Mouse (Mus musculus): Measurements from ENCODE around the gene Fst. TPM values are rescaled to one million over a fixed set of nuclear protein-coding genes. Genes with fewer than 3 reads are reported as not detected.

The Fst gene
- polyA plus RNA-seq, 1 experiment from 2014 or later, result 42.2 TPM

DNA sequence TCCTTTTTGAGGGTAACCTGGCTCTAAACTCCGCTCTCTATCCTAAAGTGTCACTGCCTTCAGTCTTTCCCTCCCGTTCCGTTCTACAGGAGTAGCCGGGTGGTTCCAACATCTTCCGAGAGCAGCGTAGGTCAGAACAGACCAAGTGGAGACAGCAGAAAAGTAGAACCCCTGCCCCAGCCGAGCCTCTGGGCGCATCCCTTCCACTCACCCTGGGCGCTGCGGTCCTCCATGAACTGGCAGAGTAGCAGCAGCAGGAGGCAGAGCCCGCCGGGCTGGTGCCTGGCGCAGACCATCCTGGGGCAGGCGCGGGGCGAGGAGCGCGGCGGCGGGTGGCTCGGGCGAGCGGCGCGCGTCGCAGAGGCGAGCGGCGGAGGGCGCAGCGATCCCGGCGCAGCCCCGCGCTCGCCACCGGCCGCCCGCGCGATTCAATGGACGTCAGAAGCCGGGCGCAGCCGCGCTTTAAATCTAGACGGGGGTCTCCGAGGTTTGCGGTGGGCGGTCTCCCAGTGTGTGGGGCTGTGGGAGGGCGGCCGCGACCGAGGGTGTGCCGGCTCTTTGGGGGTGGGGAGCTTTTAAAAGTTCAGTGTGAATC is 363 bp downstream of the Fst start:
- peak overlapping the region; percentile 73 for H3K9ac ChIP-seq
- peaks cover 61% of the 10 kb centered on the region for H3K27me3 ChIP-seq
- WGBS, result under 1% methylated on average over 55 of the region's 56 CpGs

DNA sequence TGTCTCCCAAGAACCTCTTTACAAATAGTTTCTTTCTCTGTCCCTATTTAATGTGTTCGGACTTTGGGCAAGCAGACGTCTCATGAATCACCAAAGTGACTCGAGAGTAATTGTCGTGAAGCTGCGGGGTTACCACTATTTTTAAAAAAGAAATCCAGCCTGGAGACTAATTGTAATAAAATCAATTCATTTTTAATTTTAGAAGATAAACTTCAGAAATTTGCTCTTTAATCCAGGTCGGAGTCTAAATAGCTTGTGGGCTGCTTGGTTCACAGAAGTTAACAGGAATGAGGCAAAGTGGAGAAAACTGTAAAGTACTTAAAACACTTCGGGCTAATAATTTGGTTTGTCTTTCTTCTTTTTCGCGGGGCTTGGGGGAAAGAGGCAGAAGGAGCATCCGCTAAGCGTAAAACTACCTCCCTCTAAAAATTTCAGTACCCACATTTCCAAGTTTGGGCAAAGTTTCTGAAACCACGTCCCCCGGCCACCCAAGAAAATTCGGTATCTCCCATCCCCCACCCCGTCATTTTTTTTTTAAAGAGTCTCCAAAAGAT is 1.1 kb downstream of the Fst start:
- 2% methylated on average over 15 of the region's 15 CpGs for WGBS
- Histone ChIP-seq H3K9ac (peak overlapping the region; percentile 73), H3K4me1 (peaks cover 35% of the 10 kb centered on the region), H3K27ac (no peak overlapping the region), H3K27me3 (peaks cover 61% of the 10 kb centered on the region), H3K4me3 (peak overlapping the region; percentile 61), H3K9me3 (no peaks in the 10 kb centered on the region), H3K36me3 (no peaks in the 10 kb centered on the region; the same call in 1 of the 2 replicates), H3K4me2 (peak overlapping the region; percentile 95)
- ATAC-seq (ENCODE audit: insufficient number of reproducible peaks, insufficient read depth, low FRiP score, low TSS enrichment, low read depth), result no peak

More for the DNA sequence above, 363 bp downstream of the Fst start:
- Histone ChIP-seq H3K4me2 (peak overlapping the region; percentile 95), H3K27ac (peak overlapping the region; percentile 74), H3K9me3 (no peaks in the 10 kb centered on the region), H3K4me3 (peak overlapping the region; percentile 61), H3K4me1 (peaks cover 35% of the 10 kb centered on the region), H3K36me3 (no peaks in the 10 kb centered on the region; the same call in 1 of the 2 replicates)
- peak; percentile 67 for ATAC-seq (ENCODE audit: insufficient number of reproducible peaks, insufficient read depth, low FRiP score, low TSS enrichment, low read depth)

DNA sequence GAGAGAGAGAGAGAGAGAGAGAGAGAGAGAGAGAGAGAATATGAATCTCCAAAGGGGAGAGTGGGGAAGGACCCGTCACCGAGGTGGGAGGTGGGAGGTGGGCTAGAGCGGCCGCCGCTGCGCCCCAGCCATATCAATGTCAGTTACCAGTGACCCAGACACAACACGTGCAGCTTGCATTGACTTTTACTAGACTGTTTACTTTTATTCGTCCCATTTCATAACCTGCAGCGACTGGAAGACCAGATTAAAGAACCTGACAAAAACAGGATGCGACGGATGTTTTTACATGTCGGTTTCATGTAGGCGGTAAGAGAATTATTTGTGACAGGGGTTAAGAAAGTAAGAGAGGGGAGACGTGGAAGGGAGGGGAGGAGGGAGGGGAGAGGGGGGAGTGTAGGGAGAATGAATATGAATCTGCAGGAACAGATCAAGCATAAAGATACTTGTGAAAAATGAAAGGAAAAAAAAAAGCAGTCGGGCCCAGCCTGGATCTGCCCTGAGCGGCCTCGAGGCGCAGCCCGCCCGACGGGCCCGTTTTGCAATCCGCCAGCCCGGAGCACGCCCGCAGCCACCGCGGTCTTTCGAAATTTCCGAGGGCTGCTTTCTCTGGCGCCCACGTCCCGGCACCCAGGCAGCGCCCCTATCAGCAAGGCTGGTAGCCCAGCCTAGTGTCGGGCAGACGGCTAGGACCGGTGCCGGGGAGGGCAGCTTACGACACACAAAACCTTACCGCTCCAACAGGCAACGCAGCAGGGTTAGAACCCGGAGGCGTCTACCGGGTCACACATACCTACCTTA is 1.8 kb downstream of the Fst start:
- Histone ChIP-seq H3K4me2 (peak overlapping the region; percentile 95), H3K27ac (no peak overlapping the region), H3K4me3 (peak overlapping the region; percentile 61), H3K9ac (peak overlapping the region; percentile 67), H3K36me3 (no peaks in the 10 kb centered on the region; the same call in 1 of the 2 replicates), H3K9me3 (no peaks in the 10 kb centered on the region), H3K4me1 (peaks cover 35% of the 10 kb centered on the region), H3K27me3 (peaks cover 61% of the 10 kb centered on the region)
- WGBS, result under 1% methylated on average over 44 of the region's 44 CpGs
- no peak for ATAC-seq (ENCODE audit: insufficient number of reproducible peaks, insufficient read depth, low FRiP score, low TSS enrichment, low read depth)

DNA sequence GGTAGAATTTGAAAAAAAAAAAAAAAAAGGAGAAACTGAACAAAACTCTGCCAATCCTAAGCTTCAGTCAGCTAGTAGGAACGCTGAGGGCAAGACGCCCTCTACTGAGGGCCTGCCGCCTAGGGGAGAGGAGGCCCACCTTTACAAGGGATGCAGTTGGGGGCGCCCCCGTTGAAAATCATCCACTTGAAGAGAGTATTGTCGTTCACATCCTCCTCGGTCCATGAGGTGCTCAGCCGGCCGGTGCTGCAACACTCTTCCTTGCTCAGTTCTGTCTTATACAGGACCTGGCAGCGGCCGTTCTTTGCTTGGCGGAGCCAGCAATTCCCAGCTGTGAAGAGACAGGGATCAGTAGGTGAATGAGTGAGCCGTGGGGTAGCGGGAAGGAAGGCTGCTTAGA is 2.5 kb downstream of the Fst start:
- no peak for ATAC-seq (ENCODE audit: insufficient number of reproducible peaks, insufficient read depth, low FRiP score, low TSS enrichment, low read depth)

DNA sequence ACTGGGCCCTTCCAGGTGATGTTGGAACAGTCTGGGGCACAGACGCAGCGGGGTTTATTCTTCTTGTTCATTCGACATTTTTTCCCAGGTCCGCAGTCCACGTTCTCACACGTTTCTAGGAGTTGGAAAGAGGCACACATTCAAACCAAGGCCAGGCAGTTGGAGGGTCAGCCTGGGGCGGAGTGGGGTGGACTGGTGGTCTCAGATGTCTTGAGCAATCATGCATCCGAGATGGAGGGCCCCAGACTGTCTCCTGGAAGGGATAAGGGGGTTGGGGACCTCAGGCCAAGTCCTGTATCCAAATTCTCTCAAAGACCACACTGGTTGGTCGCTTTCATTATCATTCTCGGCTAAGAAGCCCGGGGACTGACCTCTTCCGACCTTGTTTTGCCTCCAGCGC is 3.0 kb downstream of the Fst start:
- no peak overlapping the region for H3K9ac ChIP-seq
- peak overlapping the region; percentile 61 for H3K4me3 ChIP-seq
- H3K27me3 ChIP-seq, result peaks cover 55% of the 10 kb centered on the region
- WGBS, result 18% methylated on average over 13 of the region's 13 CpGs
- no peak overlapping the region for H3K27ac ChIP-seq
- peak overlapping the region; percentile 95 for H3K4me2 ChIP-seq
- H3K4me1 ChIP-seq, result peaks cover 35% of the 10 kb centered on the region
- H3K36me3 ChIP-seq, result no peaks in the 10 kb centered on the region; the same call in none of the 2 replicates
- H3K9me3 ChIP-seq, result no peaks in the 10 kb centered on the region
- ATAC-seq (ENCODE audit: insufficient number of reproducible peaks, insufficient read depth, low FRiP score, low TSS enrichment, low read depth), result no peak

More for the DNA sequence above, 2.5 kb downstream of the Fst start:
- Histone ChIP-seq H3K9ac (peak overlapping the region; percentile 44; the same call in 1 of the 2 replicates), H3K36me3 (no peaks in the 10 kb centered on the region; the same call in none of the 2 replicates), H3K27me3 (peaks cover 55% of the 10 kb centered on the region), H3K4me3 (peak overlapping the region; percentile 61), H3K4me1 (peaks cover 35% of the 10 kb centered on the region), H3K27ac (no peak overlapping the region), H3K4me2 (peak overlapping the region; percentile 95), H3K9me3 (no peaks in the 10 kb centered on the region)
- under 1% methylated on average over 14 of the region's 14 CpGs for WGBS

DNA sequence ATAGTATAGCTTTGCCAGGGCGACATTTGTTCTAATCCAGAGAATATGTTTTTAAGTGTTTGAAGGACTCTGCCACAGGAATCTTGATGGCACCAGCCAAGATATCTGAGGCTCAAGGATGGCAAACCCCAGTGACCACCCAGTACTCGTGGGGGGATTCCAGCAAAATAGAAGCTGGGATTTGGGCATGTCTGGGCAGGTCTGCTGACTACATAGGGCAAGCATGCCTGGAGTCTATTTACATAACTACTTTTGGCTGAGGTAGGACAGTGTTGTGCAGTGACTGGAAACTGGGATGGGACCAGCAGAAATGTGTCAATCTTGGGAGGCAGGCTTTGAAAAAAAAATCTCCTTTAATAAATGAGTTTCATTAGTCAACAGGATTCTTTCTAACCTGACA is 11.5 kb downstream of the Fst start:
- Histone ChIP-seq H3K4me1 (no peaks in the 10 kb centered on the region), H3K27ac (no peak overlapping the region), H3K4me2 (no peak overlapping the region), H3K9ac (no peak overlapping the region), H3K27me3 (no peaks in the 10 kb centered on the region), H3K9me3 (no peaks in the 10 kb centered on the region), H3K36me3 (no peaks in the 10 kb centered on the region; the same call in 1 of the 2 replicates), H3K4me3 (no peak overlapping the region)
- no peak for ATAC-seq (ENCODE audit: insufficient number of reproducible peaks, insufficient read depth, low FRiP score, low TSS enrichment, low read depth)
- WGBS, result 77% methylated on average over 2 of the region's 2 CpGs

DNA sequence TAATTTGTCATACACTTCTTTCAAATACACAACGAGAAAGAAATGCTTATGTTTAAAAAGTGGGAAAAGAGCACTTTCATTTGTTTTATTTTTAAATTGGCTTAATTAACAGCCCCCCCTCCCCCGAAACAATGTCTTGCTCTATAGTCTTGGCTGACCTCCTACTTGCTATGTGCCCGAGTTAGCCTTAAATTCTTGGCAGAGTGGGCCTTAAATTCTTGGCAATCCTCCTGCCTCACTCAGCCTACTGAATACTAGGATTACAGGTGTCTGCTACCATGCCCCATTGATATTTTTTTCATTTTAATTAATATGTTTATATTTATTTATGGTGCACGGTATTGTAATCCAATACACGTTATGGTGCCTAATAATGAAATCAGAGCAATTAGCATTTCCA is 26.3 kb downstream of the Fst start:
- H3K4me2 ChIP-seq, result no peak overlapping the region
- H3K4me1 ChIP-seq, result no peaks in the 10 kb centered on the region
- no peaks in the 10 kb centered on the region for H3K27me3 ChIP-seq
- H3K27ac ChIP-seq, result no peak overlapping the region
- no peak for ATAC-seq (ENCODE audit: insufficient number of reproducible peaks, insufficient read depth, low FRiP score, low TSS enrichment, low read depth)
- no peak overlapping the region for H3K4me3 ChIP-seq
- H3K9me3 ChIP-seq, result no peaks in the 10 kb centered on the region
- no peak overlapping the region for H3K9ac ChIP-seq
- no peaks in the 10 kb centered on the region for H3K36me3 ChIP-seq
- WGBS, result 81% methylated on average over 5 of the region's 5 CpGs

DNA sequence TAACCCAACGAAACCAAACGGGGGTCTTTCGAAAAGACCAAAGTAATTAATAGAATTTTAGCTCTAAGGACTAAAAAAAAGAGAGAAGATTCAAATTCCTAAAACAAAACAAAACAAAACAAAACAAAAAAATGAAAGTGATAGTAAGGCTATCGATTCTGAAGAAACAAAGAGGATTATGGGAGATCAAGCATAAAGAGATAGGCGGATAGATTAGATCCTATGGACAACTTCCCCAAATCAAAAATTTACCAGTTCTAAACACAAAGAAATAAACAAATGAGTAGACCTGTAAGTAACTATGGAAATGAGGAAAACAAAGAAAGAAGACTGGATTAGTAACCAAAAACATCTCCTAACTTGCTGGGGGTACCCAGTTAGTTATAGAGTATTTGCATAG is 33.5 kb downstream of the Fst start:
- WGBS, result 94% methylated on average over 5 of the region's 5 CpGs
- Histone ChIP-seq H3K4me2 (no peak overlapping the region), H3K36me3 (no peaks in the 10 kb centered on the region), H3K4me1 (no peaks in the 10 kb centered on the region), H3K4me3 (no peak overlapping the region), H3K9ac (no peak overlapping the region), H3K27ac (no peak overlapping the region), H3K9me3 (0 out of 2 replicates have a peak, but pooled peaks cover 2% of the 10 kb centered on the region), H3K27me3 (no peaks in the 10 kb centered on the region)
- ATAC-seq (ENCODE audit: insufficient number of reproducible peaks, insufficient read depth, low FRiP score, low TSS enrichment, low read depth), result no peak

DNA sequence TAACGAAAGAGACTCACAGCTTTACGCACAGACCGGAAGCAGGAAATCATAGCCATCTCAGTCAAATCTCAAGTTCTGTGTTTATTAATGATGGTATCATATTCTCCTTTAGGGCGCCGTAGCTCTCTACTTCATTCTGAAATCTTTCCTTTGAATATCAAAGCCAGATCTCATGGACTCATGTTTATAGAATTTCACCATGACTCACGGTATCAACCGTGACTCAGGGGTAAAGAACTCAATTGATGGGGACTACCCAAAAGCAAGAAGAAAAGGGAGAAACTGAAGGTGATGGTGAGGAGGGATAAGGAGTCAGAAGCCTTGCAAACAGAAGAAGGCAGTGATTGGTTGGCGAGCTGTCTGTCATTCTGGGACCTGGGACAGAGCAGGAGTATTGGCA is 38.5 kb downstream of the Fst start:
- Histone ChIP-seq H3K27ac (no peak overlapping the region), H3K27me3 (no peaks in the 10 kb centered on the region), H3K36me3 (no peaks in the 10 kb centered on the region), H3K4me1 (no peaks in the 10 kb centered on the region), H3K4me3 (no peak overlapping the region), H3K9ac (no peak overlapping the region), H3K4me2 (no peak overlapping the region), H3K9me3 (0 out of 2 replicates have a peak, but pooled peaks cover 2% of the 10 kb centered on the region)
- ATAC-seq (ENCODE audit: insufficient number of reproducible peaks, insufficient read depth, low FRiP score, low TSS enrichment, low read depth), result no peak
- WGBS, result 54% methylated on average over 8 of the region's 8 CpGs

DNA sequence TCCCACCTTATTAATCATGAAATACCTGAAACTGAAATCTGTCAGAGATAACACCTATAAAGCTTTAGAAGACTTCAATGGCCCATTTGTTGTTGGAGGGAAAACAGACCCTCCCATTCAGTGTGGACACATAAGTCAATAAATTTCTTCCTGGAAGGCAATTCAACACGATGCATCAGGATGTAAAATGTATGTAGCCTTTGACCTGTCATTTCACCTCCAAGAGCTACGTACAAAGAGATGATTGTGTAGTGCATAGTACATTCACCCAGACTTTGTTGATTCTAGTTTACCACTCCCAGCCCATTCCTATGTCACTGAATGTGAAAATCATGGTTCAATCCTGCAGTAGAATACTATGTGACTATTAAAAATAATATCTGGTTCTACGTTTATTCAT is 39.4 kb downstream of the Fst start:
- H3K4me1 ChIP-seq, result no peaks in the 10 kb centered on the region
- H3K4me2 ChIP-seq, result no peak overlapping the region
- H3K4me3 ChIP-seq, result no peak overlapping the region
- H3K36me3 ChIP-seq, result no peaks in the 10 kb centered on the region
- no peak for ATAC-seq (ENCODE audit: insufficient number of reproducible peaks, insufficient read depth, low FRiP score, low TSS enrichment, low read depth)
- H3K9ac ChIP-seq, result no peak overlapping the region
- H3K27me3 ChIP-seq, result no peaks in the 10 kb centered on the region
- no peak overlapping the region for H3K27ac ChIP-seq
- H3K9me3 ChIP-seq, result 0 out of 2 replicates have a peak, but pooled peaks cover 2% of the 10 kb centered on the region
- WGBS, result 53% methylated on average over 3 of the region's 3 CpGs

DNA sequence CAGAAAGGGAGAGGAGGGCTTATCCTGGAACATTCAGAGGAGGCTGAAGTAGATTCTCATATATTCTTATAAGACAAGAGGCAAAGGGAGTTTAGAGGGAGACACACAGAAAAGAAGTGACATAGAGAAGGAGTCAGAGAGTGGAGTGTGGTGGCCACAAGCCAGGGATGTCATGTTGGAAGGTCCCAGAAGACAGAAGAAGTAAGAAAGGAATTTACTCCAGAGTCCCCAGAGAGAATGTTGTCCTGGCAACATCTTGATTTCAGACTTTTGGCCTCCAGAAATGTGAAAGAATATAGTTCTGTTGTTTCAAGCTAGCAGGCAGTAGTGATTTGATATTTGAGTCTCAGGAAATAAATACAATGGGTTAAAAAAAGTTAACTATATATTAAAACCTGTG is 46.4 kb downstream of the Fst start:
- H3K27ac ChIP-seq, result no peak overlapping the region
- H3K36me3 ChIP-seq, result no peaks in the 10 kb centered on the region
- no peaks in the 10 kb centered on the region for H3K27me3 ChIP-seq
- ATAC-seq (ENCODE audit: insufficient number of reproducible peaks, insufficient read depth, low FRiP score, low TSS enrichment, low read depth), result no peak
- H3K9me3 ChIP-seq, result no peaks in the 10 kb centered on the region
- no peak overlapping the region for H3K4me2 ChIP-seq
- no peaks in the 10 kb centered on the region for H3K4me1 ChIP-seq
- H3K9ac ChIP-seq, result no peak overlapping the region
- H3K4me3 ChIP-seq, result no peak overlapping the region
